Mouse (Mus musculus): Measurements from ENCODE around the gene Gm7534.

DNA sequence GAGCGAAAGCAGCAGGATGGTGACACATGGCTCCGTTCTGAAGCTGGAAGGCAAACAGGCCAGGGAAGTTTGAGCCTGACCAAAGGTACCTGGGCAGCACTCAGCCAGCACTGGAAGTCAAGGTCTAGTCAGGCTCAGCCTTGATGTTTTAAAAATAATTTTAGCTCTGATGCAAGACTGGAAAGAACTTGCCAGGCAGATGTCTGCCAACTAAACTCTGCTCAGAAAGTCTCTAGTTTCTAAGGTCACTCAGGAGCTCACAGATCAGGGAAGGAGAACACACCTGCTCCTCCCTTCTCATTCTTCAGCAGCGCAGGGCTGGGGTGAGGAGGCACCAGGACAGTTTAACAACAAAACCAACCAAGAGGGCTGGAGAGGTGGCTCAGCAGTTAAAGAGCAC is 48.5 kb downstream of the Gm7534 start:
- TF ChIP-seq ZC3H11A (IDR thresholded peaks at IDR 0.05; ENCODE audit: borderline replicate concordance, low read depth, low read length) = no peak
- TF ChIP-seq HCFC1 (IDR thresholded peaks at IDR 0.05; ENCODE audit: borderline replicate concordance, insufficient read depth, low read length) = no peak
